Mouse (Mus musculus) liver, adult (tissue): ENCODE data around the gene Ank3.

Experiments
- GATA4 ChIP-seq: IDR thresholded peaks from 2 replicates; pipeline ENCODE4 v1.6.1; 2014; ENCODE audit warnings: mild to moderate bottlenecking, low read length; ENCODE audit not compliant: insufficient replicate concordance

Ank3 gene

DNA sequence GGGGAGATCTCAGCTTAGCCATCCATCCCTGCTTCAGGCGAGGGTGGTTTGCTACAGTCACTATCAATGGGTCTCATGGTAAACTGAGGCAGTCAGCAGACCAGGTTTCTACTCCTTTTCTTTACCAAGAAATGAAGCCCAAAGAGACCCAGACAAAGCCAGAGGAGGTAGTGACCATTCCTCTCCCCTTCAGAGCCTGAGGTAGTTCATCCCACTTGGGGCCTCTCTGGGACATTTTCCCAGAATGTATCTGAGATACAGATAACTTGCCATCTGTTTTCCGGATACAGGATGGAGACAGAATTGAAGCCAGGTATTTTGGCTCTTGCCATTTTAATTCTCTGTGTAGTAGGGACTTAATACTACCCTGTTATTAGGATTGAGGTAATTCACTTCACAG, 620.1 kb downstream of the Ank3 start:
- TF ChIP-seq GATA4: no peak

DNA sequence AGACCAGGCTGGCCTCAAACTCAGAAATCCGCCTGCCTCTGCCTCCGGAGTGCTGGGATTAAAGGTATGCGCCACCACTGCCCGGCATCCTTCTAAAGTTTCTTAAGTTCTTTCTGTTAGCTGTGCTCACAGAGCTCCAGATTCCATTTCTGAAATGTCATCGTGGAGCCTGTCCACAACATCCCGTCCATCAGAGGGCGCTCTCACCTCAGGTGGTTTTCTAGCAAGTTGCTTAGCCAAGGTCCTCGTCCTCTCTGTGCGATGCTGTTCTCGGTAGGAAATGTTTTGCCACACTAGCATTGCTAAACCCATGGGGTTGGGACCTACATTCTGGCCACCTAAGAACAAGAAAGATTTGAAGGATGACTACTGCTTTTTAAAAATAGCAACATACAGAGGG, 623.1 kb downstream of the Ank3 start:
- no peak for TF ChIP-seq GATA4

- TF ChIP-seq GATA4: no peak
These were observed 624.0 kb downstream of the Ank3 start for GRCm38 (mm10) chr10:70022596-70022995.

DNA sequence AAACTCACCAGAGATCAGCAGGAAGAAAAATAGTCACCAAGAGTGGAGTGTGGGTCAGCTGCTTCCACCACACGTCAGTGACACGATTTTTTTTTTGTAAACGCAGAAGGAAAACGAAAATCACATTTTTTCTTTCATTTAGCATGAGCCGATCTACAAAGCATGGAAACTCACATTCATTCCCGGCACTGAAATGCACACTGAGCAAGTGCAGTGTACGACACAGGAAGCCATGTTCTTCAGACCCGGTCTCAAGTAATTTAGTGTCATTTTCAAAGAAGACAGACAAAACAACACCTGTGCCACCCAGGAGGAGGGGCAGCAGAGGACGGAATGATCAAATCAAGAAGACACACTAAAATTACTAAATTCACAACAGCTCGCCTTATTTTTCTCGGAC, 625.3 kb downstream of the Ank3 start:
- TF ChIP-seq GATA4: no peak

DNA sequence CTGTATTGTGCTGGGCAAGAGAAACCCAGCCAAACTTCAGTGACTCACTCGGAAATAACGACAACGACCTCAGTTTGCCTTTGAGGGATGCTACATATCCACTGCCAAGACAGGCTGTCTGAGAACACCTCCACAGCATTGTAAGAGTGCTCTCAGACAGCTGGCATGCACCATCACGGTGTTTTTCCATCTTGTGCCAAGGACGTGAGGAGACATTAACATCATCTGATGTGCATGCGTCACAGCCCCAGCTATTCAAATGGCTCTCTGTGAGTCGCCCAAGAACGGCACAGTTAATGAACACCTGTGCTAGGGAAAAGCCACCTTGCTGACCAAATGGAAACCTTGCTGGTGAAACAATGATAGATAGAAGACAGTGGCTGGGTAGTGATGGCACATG, 633.4 kb downstream of the Ank3 start:
- no peak for TF ChIP-seq GATA4

GRCm38 (mm10) chr10:70032982-70033381, 634.4 kb downstream of the Ank3 start:
- TF ChIP-seq GATA4: no peak

DNA sequence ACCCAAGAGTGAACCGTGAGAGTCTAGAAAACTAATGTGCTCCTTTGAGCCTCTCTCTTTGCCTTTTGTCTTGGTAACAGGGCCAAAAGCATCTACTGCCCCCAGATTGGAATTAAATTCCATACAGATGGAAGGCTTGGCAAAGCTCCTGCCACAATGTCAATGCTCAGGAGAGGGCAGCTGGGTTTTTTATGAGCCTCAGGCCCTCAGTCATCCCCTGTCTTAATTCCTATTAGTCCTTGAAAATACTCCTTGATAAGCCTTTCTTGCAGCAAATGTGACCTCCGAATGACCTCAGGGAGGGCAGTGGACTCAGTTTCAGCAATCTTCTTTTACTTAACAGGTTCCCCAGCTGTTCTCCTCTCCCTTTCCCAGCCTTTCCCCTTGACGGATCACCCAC, 635.3 kb downstream of the Ank3 start:
- no peak for TF ChIP-seq GATA4

DNA sequence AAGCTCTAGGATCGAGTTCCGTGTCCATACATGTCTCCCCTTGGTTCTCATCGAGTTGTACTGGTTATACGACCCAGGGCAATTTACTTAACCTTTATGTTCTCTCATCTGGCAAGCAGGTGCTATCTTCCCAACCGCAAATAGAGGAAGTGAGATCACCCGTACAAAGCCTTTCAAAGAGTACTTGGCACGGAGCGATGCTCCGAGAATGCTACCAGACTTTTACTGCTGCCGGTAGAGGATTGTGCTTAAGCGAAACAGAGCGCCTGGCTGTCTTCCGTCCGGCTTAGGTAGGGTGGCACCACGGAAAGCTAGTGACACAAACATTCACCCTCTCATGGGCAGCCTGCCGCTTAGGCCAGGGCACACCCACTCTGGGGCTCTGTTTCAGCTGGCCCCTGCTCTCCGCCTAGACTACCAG, 641.3 kb downstream of the Ank3 start:
- TF ChIP-seq GATA4: no peak

- no peak for TF ChIP-seq GATA4
These were observed 643.0 kb downstream of the Ank3 start for GRCm38 (mm10) chr10:70041562-70041961.

- no peak for TF ChIP-seq GATA4
These were observed 647.1 kb downstream of the Ank3 start for GRCm38 (mm10) chr10:70045722-70046121.

DNA sequence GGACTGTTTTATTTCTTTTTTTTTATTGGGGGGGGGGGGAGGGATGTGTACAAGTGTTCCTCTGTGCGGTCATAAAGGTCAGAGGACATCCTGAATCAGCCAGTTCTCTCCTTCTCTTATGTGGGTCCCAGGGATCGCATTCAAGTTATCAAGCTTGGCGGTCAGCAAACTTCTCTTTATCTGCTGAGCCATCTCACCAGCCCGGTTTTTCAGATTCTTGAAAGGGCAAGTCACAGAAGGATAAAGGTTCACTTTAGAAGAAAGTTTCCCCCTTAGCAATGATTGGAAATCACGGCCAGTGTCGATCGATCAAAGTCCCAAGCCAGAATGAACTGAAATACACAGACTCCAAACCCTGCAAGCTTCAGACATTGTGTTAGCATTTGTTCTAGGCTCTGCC, 651.2 kb downstream of the Ank3 start:
- no peak for TF ChIP-seq GATA4

DNA sequence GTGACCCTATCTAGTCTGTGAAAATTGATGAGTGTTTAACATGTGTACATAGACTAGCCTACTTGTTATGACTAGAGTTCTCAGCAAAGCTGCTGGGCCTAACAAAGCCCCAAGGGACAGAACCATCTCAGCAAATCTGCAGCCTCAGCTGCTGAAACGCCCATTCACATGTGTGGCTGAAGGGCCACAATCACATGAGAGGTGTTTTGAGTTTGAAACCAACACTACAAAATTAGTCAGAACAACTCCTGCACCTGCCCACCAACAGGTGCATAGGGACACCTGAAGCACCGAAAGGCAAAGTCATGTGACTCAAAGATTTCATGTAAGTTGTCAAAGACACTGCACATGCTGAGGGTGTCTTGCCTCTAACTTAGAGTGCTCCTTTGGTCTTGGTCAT, 656.7 kb downstream of the Ank3 start:
- no peak for TF ChIP-seq GATA4

DNA sequence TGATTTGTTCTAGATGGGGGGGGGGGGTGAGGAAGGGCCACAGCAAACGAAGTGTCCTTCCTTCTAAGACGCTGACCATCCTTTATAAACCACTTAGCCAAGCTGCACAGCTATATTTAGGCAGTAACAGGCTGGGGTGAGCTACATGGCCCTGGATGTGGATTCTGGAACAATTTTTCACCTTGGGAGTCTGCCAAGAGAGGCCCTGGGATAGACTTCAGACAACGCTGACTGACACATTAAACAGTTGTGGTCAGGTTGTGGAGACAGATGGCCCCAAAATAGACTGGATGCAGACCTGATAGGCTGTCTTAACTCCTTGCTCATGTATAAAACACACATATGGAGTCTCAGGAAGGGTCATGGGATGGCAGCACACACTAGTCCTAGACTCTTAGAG, 658.5 kb downstream of the Ank3 start:
- no peak for TF ChIP-seq GATA4

- no peak for TF ChIP-seq GATA4
These were observed 661.6 kb downstream of the Ank3 start for GRCm38 (mm10) chr10:70060021-70060688.

DNA sequence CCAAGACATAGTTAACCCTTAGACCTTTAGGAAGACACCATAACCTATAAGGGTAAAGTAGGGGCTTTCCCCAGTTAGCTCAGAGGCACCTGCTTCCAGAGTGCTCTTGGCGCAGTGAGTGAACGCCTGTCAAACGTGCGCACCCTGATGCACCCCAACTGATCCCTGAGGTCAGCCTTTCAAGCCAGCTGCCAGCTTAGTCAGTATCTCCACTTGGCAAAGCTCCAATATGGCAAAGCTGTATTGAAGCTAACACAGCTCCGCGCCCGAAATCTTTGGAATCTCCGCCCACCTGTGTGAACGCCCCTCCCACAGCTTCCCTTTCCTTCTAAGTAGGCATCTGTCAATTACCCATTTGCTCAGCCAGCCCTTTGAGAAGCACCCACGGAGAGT, 662.1 kb downstream of the Ank3 start:
- no peak for TF ChIP-seq GATA4

GRCm38 (mm10) chr10:70063881-70064555, 665.4 kb downstream of the Ank3 start:
- no peak for TF ChIP-seq GATA4

DNA sequence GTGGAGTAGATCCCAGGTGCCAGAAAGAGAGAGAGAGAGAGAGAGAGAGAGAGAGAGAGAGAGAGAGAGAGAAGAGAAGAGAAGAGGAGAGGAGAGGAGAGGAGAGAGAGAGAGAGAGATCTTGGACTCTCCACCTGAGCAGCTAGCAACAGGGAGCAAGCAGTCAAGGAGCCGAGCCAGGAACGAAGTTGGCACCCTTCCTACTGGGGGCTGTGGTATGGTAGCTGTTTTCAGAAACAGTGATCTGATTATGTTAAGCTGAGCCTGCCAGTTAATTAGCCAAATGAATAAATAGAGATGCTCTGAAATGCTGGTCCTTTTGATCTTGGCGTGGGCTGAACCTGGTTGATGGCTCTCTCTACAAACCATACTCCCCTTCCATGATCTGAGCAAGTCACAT, 666.6 kb downstream of the Ank3 start:
- no peak for TF ChIP-seq GATA4

DNA sequence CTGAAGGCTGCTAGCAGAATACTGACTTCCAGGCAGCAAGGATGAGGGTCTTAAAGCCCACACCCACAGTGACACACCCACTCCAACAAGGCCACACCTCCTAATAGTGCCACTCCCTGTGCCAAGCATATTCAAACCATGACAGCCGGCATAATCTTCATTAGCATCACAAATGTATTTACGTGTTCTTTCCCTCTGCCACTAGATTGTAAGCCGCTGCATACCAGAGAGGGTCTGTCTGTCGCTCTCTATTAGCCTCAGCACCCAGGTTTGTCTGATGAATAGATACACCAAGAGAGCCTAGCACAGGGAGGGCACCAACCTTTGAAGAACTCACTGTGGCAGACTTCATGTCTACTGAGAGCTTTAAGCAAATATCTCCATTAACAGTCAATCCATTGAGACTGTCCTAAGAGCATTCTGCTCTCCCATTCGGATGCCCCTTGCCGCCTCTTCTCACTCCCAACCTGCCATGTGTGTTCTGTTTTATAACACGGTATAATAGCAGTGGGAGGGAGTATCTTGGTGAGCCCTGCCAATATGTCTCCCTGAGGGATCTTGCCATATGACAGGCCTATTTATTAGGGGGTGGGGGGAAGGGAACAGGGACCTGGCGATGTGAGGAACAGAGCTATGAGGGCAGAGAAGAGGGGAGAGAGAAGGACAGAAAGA, 668.1 kb downstream of the Ank3 start:
- no peak for TF ChIP-seq GATA4
